Mouse (Mus musculus) kidney, adult 2 months (tissue): ENCODE results near the gene Traf3ip2. TPM values are rescaled to one million over a fixed set of nuclear protein-coding genes. Genes with fewer than 3 reads are reported as not detected.

ENCODE experiments used
- DNase-seq: peaks from one replicate; pipeline ENCODE4 v3.0.0; 2021
- H3K27ac ChIP-seq: fragments of 200-500 bp; 2 replicates; pipeline ENCODE4 v1.5.1; 2012; ENCODE audit warnings: low read depth, low read length, control low read depth, inconsistent platforms; ENCODE audit not compliant: insufficient read depth
- H3K27me3 ChIP-seq: fragments of 200-500 bp; replicated peaks from 2 replicates; pipeline ENCODE4 v1.6.1; 2012; ENCODE audit warnings: mild to moderate bottlenecking, moderate library complexity, low read length, inconsistent platforms; ENCODE audit not compliant: control insufficient read depth, insufficient read depth
- H3K36me3 ChIP-seq: fragments of 200-500 bp; 2 replicates; pipeline ENCODE4 v1.6.1; 2012; ENCODE audit warnings: mild to moderate bottlenecking, moderate library complexity, low read length, inconsistent platforms; ENCODE audit not compliant: control insufficient read depth, insufficient read depth
- H3K4me1 ChIP-seq: fragments of 200-500 bp; 2 replicates; pipeline ENCODE4 v1.6.1; 2011; ENCODE audit warnings: low read length; ENCODE audit not compliant: control insufficient read depth, insufficient read depth
- H3K4me3 ChIP-seq: fragments of 200-500 bp; 2 replicates; pipeline ENCODE4 v1.5.1; 2011; ENCODE audit warnings: mild to moderate bottlenecking, low read depth, low read length, control low read depth; ENCODE audit not compliant: insufficient read depth
- CTCF ChIP-seq: fragments of 200-500 bp; conservative IDR thresholded peaks from 2 replicates; pipeline ENCODE4 v1.5.1; 2011; ENCODE audit warnings: low read depth, mild to moderate bottlenecking, control low read depth, low read length, moderate library complexity, mixed read lengths; ENCODE audit not compliant: insufficient read depth, insufficient read length
- POLR2A ChIP-seq: fragments of 200-500 bp; IDR thresholded peaks from one replicate; pipeline ENCODE4 v1.6.1; 2011; ENCODE audit warnings: low read depth, low read length, control low read depth
- WGBS: fragments of 180-500 bp; shearing (Covaris S2); methylation state at CpG from one replicate; pipeline ENCODE4 v1.1.7; 2018; 5-methylcytosine and 5-hydroxymethylcytosine counted together
- polyA plus RNA-seq: library from polyadenylated mRNA; depleted of rRNA; stranded (reverse); fragments of >200 nt; gene quantifications from 2 replicates; pipeline ENCODE4 v1.2.3, GENCODE M21; 2012; rRNA removed

Gene Traf3ip2
- polyA plus RNA-seq, 1 experiment = 10.4 TPM

DNA sequence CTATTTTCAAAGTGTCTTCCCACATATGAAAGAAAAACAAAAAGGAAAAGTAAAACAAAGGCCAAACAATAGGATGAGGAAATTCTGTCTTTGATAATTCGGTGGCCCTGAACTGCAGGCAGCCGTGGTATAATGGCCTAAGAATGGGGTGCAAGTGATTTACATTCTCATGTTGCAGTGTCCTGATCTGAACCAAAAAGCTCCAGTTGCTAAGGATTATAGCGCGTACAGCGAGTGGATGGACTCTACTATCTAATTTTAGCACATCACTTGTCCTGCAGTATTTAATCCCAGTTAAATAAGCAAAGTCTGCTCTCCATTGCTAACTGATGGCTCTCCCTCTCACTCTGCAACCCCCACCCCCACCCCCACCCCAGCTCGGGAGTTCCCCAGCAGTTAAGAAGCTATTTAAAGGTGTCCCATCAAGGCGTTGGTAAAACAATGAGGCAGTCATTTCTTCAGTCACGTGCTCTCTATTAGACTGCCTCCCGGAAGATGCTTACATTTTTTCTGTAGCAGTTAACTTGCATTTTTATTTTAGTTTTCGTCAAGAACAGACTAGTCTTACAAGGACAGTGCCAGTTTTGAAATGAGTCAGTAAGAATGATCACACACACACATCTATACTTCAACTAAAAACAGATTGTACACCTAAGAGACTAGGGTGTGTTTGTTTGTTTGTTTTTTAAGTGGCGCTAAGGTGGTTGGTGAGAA, 78.8 kb downstream of the Traf3ip2 start:
- no peak for TF ChIP-seq POLR2A
- no peak for TF ChIP-seq CTCF
- Histone ChIP-seq H3K27ac (no peak overlapping the region), H3K4me3 (no peak overlapping the region), H3K4me1 (no peaks in the 10 kb centered on the region), H3K27me3 (no peaks in the 10 kb centered on the region), H3K36me3 (no peaks in the 10 kb centered on the region)
- no peak for DNase-seq
- 43% methylated on average over 11 of the region's 11 CpGs for WGBS

DNA sequence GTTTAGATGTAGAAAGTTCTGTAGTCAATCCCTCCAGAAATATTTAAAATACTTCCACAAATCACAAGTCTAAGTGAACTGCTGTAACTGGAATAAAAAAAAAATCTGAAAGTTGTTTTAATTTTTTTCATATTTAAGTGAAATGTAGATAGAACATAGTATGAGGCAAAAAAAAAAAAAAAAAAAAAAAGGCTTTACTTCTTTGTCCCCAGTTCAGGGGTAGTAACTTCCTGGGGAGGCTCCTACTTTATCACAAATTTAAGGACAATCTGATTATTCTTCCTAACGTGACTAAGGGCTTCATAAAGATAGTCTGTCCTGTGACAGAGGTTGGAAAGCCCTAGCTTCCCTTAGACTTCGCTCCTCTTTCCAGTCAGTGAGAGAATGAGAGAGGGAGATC, 79.4 kb downstream of the Traf3ip2 start:
- WGBS = 75% methylated on average over 2 of the region's 2 CpGs
- no peak for TF ChIP-seq CTCF
- no peak for TF ChIP-seq POLR2A
- H3K27me3 ChIP-seq = no peaks in the 10 kb centered on the region
- H3K4me1 ChIP-seq = no peaks in the 10 kb centered on the region
- no peak overlapping the region for H3K27ac ChIP-seq
- no peak overlapping the region for H3K4me3 ChIP-seq
- DNase-seq = no peak
- H3K36me3 ChIP-seq = no peaks in the 10 kb centered on the region

Other genes with a start within 250 kb of the Traf3ip2 start
- 10.6 and 12.9 TPM in 2 replicates for gene Fyn, start 244.1 kb upstream of the Traf3ip2 start, polyA plus RNA-seq
- 8.7 and 11.8 TPM in 2 replicates for gene Rev3l, start 119.2 kb downstream of the Traf3ip2 start, polyA plus RNA-seq